Mouse (Mus musculus) ES-E14 (cell line): ENCODE measurements around the gene Radil.

ENCODE experiments used
- CHD2 ChIP-seq: IDR thresholded peaks from 2 replicates; pipeline ENCODE4 v1.6.1; 2014; ENCODE audit warnings: mild to moderate bottlenecking, low read depth, low read length, inconsistent platforms
- HCFC1 ChIP-seq: IDR thresholded peaks from 2 replicates; pipeline ENCODE4 v1.6.1; 2012; ENCODE audit warnings: low read length, inconsistent platforms, borderline replicate concordance; ENCODE audit not compliant: insufficient read depth
- ZC3H11A ChIP-seq: IDR thresholded peaks from 2 replicates; pipeline ENCODE4 v1.6.1; 2012; ENCODE audit warnings: low read depth, mild to moderate bottlenecking, inconsistent platforms, low read length, borderline replicate concordance
- ZNF384 ChIP-seq: IDR thresholded peaks from 2 replicates; pipeline ENCODE4 v1.6.1; 2012; ENCODE audit warnings: low read depth, low read length, inconsistent platforms

DNA sequence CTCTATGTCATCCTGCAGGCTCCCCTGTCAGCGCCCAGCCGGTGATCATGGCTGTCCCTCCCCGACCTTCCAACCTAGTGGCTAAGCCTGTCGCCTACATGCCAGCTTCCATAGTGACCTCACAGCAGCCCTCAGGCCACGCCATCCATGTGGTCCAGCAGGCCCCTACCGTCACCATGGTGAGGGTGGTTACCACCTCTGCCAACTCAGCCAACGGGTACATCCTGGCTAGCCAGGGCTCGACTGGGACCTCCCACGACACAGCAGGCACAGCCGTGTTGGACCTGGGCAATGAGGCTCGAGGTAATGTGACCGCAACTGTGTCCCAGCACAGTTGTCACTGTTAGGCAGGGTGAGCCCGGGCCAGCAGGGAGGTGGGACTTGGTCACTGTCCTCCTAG is 97.2 kb downstream of the Radil start:
- TF ChIP-seq ZC3H11A (no peak), HCFC1 (no peak), ZNF384 (no peak), CHD2 (no peak)
